Mouse (Mus musculus) neural tube, embryonic 15.5 days (tissue): Measurements from ENCODE around the gene Rgn. TPM values are rescaled to one million over a fixed set of nuclear protein-coding genes. Genes with fewer than 3 reads are reported as not detected.

Experiments used
- ATAC-seq: fragments of 200-750 bp; cut with Nextera tagmentation; 2 replicates; pipeline ENCODE4 v1.8.0; 2017; ENCODE audit warnings: mild to moderate bottlenecking, moderate TSS enrichment, moderate library complexity; ENCODE audit not compliant: low FRiP score
- H3K27ac ChIP-seq: fragments of 300-500 bp; sonication (generic); replicated peaks from 2 replicates; pipeline ENCODE4 v1.5.1; 2015; ENCODE audit warnings: mild to moderate bottlenecking, inconsistent platforms
- H3K27me3 ChIP-seq: fragments of 300-500 bp; sonication (generic); replicated peaks from 2 replicates; pipeline ENCODE4 v1.6.1; 2015; ENCODE audit warnings: inconsistent platforms
- H3K36me3 ChIP-seq: fragments of 300-500 bp; sonication (generic); 2 replicates; pipeline ENCODE4 v1.6.1; 2015; ENCODE audit warnings: inconsistent platforms
- H3K4me1 ChIP-seq: fragments of 300-500 bp; sonication (generic); 2 replicates; pipeline ENCODE4 v1.6.1; 2015; ENCODE audit warnings: inconsistent platforms
- H3K4me2 ChIP-seq: fragments of 300-500 bp; sonication (generic); 2 replicates; pipeline ENCODE4 v1.6.1; 2015; ENCODE audit warnings: inconsistent platforms, mild to moderate bottlenecking, moderate library complexity
- H3K4me3 ChIP-seq: fragments of 300-500 bp; sonication (generic); replicated peaks from 2 replicates; pipeline ENCODE4 v1.5.1; 2015; ENCODE audit warnings: mild to moderate bottlenecking, inconsistent platforms
- H3K9ac ChIP-seq: fragments of 300-500 bp; sonication (generic); replicated peaks from 2 replicates; pipeline ENCODE4 v1.6.1; 2015; ENCODE audit warnings: mild to moderate bottlenecking, inconsistent platforms
- H3K9me3 ChIP-seq: fragments of 300-500 bp; sonication (generic); replicated peaks from 2 replicates; pipeline ENCODE4 v1.6.1; 2016; ENCODE audit warnings: inconsistent platforms
- WGBS: fragments of 180-500 bp; shearing (Covaris S2); methylation state at CpG from one replicate; pipeline ENCODE4 v1.1.7; 2015; ENCODE audit warnings: mixed read lengths; 5-methylcytosine and 5-hydroxymethylcytosine counted together
- polyA plus RNA-seq: library from polyadenylated mRNA; unstranded; fragments of >200 nt; fragmentation: Nextera tagmentation; extraction: Ambion mirVana; gene quantifications from 2 replicates; pipeline ENCODE4 v1.2.1, GENCODE M21; 2015

Rgn gene
- polyA plus RNA-seq, 1 experiment from 2014 or later = 0.58 TPM

DNA sequence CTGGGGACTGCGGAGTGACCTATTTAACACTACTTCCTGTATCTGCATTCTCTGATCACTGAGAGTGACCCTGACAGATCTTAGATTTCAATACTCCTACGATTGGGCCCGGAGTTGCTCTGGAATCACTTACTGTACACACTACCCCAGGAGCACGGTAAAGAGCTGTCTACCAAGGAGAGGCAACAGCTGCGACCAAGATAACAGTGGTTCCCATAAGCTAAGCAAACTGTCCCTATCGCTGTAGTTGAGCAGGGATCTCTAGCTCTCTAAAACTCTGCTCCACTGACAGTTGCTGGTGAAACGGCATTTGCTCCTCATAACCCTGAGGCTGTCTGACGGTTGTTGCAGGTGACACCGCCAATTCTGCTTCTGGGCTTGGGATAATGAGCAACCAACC lies 23.1 kb downstream of the Rgn start:
- WGBS = 78% methylated on average over 9 of the region's 9 CpGs
- H3K4me3 ChIP-seq = no peak overlapping the region
- no peak for ATAC-seq
- H3K4me2 ChIP-seq = no peak overlapping the region
- no peaks in the 10 kb centered on the region for H3K36me3 ChIP-seq
- no peaks in the 10 kb centered on the region for H3K27me3 ChIP-seq
- H3K9ac ChIP-seq = no peak overlapping the region
- H3K27ac ChIP-seq = no peak overlapping the region
- no peaks in the 10 kb centered on the region for H3K4me1 ChIP-seq
- H3K9me3 ChIP-seq = no peaks in the 10 kb centered on the region

DNA sequence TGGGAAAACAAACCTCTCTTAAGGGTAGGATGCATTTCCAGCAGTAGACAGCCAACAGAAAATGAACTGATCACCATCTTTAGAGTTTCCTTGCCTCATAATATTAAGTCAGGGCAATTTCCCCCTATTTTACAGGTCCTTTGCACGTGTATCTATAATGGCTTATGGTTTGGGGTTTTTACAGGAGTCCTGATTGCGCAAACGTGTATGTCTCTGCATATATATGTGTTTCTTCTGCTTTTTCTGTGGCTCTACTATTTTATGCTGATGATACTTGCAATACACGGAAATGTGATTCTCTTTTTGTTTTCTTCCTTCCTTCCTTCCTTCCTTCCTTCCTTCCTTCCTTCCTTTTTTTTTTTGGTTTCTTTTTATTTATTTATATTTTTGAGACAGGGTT lies 24.3 kb downstream of the Rgn start:
- ATAC-seq = no peak
- Histone ChIP-seq H3K36me3 (no peaks in the 10 kb centered on the region), H3K4me3 (no peak overlapping the region), H3K27me3 (no peaks in the 10 kb centered on the region), H3K4me2 (no peak overlapping the region), H3K27ac (no peak overlapping the region), H3K9ac (no peak overlapping the region), H3K9me3 (no peaks in the 10 kb centered on the region), H3K4me1 (no peaks in the 10 kb centered on the region)
- 85% methylated on average over 4 of the region's 4 CpGs for WGBS

DNA sequence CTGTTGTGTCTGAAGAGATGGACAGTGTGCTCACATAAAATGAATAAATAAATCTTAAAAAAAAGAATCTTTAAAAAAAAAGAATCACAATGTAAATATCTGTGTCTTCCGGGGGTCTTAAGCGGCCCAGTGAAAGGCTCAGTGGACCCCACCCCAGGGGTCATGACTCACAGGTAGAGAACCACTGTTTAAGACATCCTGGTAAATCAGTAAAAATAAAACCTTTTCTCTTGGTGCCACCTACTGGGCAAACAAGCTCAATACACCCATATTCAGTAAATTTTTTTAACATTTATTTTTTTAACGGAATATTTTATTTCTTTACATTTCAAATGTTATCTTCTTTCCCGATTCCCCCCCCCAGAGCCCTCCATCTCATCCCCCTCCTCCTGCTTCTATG lies 38.4 kb downstream of the Rgn start:
- no peaks in the 10 kb centered on the region for H3K27me3 ChIP-seq
- H3K4me1 ChIP-seq = no peaks in the 10 kb centered on the region
- no peaks in the 10 kb centered on the region for H3K36me3 ChIP-seq
- no peaks in the 10 kb centered on the region for H3K9me3 ChIP-seq
- WGBS = 24% methylated on average over 4 of the region's 4 CpGs
- no peak overlapping the region for H3K4me2 ChIP-seq
- H3K27ac ChIP-seq = no peak overlapping the region
- no peak overlapping the region for H3K9ac ChIP-seq
- ATAC-seq = no peak
- no peak overlapping the region for H3K4me3 ChIP-seq

DNA sequence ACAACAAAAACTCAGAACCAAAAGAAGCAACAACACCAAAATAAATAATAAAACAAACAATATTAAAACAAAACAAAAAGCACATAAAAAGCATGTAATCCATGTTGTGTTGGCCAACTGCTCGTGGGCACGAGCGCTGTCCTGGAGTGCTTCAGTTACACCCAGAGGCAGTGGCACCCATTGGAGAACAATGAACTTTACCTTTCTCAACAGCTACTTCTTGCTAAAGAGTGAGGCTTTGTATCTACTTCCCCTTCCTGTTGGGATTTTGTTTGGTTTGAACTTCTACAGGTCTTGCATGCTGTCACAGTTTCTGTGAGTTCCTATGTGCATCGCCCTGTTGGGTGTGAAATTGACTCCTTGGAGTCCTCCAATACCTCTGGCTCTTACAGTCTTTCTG lies 58.9 kb downstream of the Rgn start:
- no peaks in the 10 kb centered on the region for H3K9me3 ChIP-seq
- WGBS = 88% methylated on average over 4 of the region's 4 CpGs

More for the DNA sequence above, 58.9 kb downstream of the Rgn start:
- Histone ChIP-seq H3K4me2 (no peak overlapping the region), H3K9ac (no peak overlapping the region), H3K4me1 (no peaks in the 10 kb centered on the region), H3K4me3 (no peak overlapping the region), H3K27ac (no peak overlapping the region), H3K36me3 (no peaks in the 10 kb centered on the region), H3K27me3 (no peaks in the 10 kb centered on the region)
- no peak for ATAC-seq

Other genes starting within 250 kb of the Rgn start
- 13.6 and 14.7 TPM in 2 replicates for gene Rp2, start 185.3 kb upstream of the Rgn start, polyA plus RNA-seq
- 4.0 and 4.7 TPM in 2 replicates for gene Jade3, start 124.1 kb upstream of the Rgn start, polyA plus RNA-seq
- 47.2 and 52.2 TPM in 2 replicates for gene Rbm10, start 67.7 kb downstream of the Rgn start, polyA plus RNA-seq
- 244 and 252 TPM in 2 replicates for gene Ndufb11, start 67.8 kb downstream of the Rgn start, polyA plus RNA-seq
- 314 and 341 TPM in 2 replicates for gene Uba1, start 108.5 kb downstream of the Rgn start, polyA plus RNA-seq
- 154 and 167 TPM in 2 replicates for gene Cdk16, start 138.2 kb downstream of the Rgn start, polyA plus RNA-seq
- 83.8 and 84.9 TPM in 2 replicates for gene Usp11, start 154.1 kb downstream of the Rgn start, polyA plus RNA-seq
- 352 and 406 TPM in 2 replicates for gene Araf, start 248.0 kb downstream of the Rgn start, polyA plus RNA-seq